Mouse (Mus musculus): ENCODE measurements at regions not wholly inside any gene's neighbourhood (a gene's known extent, or its start where the extent isn't known, plus 50 kb on each side); places are given as distances from the start of the nearest gene placed in this dataset.

- H3K27ac ChIP-seq (ENCODE audit: low read length): no peak overlapping the region
- no peak overlapping the region for H3K9ac ChIP-seq (ENCODE audit: low read length)
- no peaks in the 10 kb centered on the region for H3K9me3 ChIP-seq (ENCODE audit: control insufficient read depth, low read length)
- H3K36me3 ChIP-seq (ENCODE audit: control insufficient read depth, insufficient read depth, low read length): no peaks in the 10 kb centered on the region
- H3K4me2 ChIP-seq (ENCODE audit: low read depth, low read length): no peak overlapping the region
- 68% methylated on average over 10 of the region's 10 CpGs for WGBS
- no peak for ATAC-seq (ENCODE audit: low read depth)
- no peak overlapping the region for H3K4me3 ChIP-seq (ENCODE audit: low read length)
- no peaks in the 10 kb centered on the region for H3K27me3 ChIP-seq (ENCODE audit: control insufficient read depth, insufficient read depth, low read depth, low read length)
- no peaks in the 10 kb centered on the region for H3K4me1 ChIP-seq (replicated peaks; ENCODE audit: control insufficient read depth, insufficient read depth, low read length)
Observed at GRCm38 (mm10) chr2:56997500-56997899, 126.3 kb downstream of the Nr4a2 start.

GRCm38 (mm10) chr2:56992851-56993250, 131.0 kb downstream of the Nr4a2 start:
- no peaks in the 10 kb centered on the region for H3K36me3 ChIP-seq (ENCODE audit: control insufficient read depth, insufficient read depth, low read length)

GRCm38 (mm10) chr2:56991821-56992220, 132.0 kb downstream of the Nr4a2 start:
- no peaks in the 10 kb centered on the region for H3K4me1 ChIP-seq (replicated peaks; ENCODE audit: control insufficient read depth, insufficient read depth, low read length)
- H3K27me3 ChIP-seq (ENCODE audit: control insufficient read depth, insufficient read depth, low read depth, low read length): no peaks in the 10 kb centered on the region
- no peak overlapping the region for H3K4me2 ChIP-seq (ENCODE audit: low read depth, low read length)
- no peak overlapping the region for H3K27ac ChIP-seq (ENCODE audit: low read length)
- 62% methylated on average over 3 of the region's 3 CpGs for WGBS
- no peaks in the 10 kb centered on the region for H3K9me3 ChIP-seq (ENCODE audit: control insufficient read depth, low read length)
- ATAC-seq (ENCODE audit: low read depth): no peak
- no peak overlapping the region for H3K9ac ChIP-seq (ENCODE audit: low read length)
- H3K4me3 ChIP-seq (ENCODE audit: low read length): no peak overlapping the region
- H3K36me3 ChIP-seq (ENCODE audit: control insufficient read depth, insufficient read depth, low read length): no peaks in the 10 kb centered on the region

More at GRCm38 (mm10) chr2:56992851-56993250, 131.0 kb downstream of the Nr4a2 start:
- ATAC-seq (ENCODE audit: low read depth): no peak
- no peak overlapping the region for H3K9ac ChIP-seq (ENCODE audit: low read length)
- H3K4me3 ChIP-seq (ENCODE audit: low read length): no peak overlapping the region
- no peak overlapping the region for H3K27ac ChIP-seq (ENCODE audit: low read length)
- 62% methylated on average over 5 of the region's 5 CpGs for WGBS
- no peak overlapping the region for H3K4me2 ChIP-seq (ENCODE audit: low read depth, low read length)
- H3K9me3 ChIP-seq (ENCODE audit: control insufficient read depth, low read length): no peaks in the 10 kb centered on the region
- no peaks in the 10 kb centered on the region for H3K4me1 ChIP-seq (replicated peaks; ENCODE audit: control insufficient read depth, insufficient read depth, low read length)
- no peaks in the 10 kb centered on the region for H3K27me3 ChIP-seq (ENCODE audit: control insufficient read depth, insufficient read depth, low read depth, low read length)

GRCm38 (mm10) chr2:56990768-56991167, 133.0 kb downstream of the Nr4a2 start:
- H3K4me2 ChIP-seq (ENCODE audit: low read depth, low read length): no peak overlapping the region
- no peaks in the 10 kb centered on the region for H3K27me3 ChIP-seq (ENCODE audit: control insufficient read depth, insufficient read depth, low read depth, low read length)
- H3K4me3 ChIP-seq (ENCODE audit: low read length): no peak overlapping the region
- WGBS: 51% methylated on average over 9 of the region's 9 CpGs
- no peak for ATAC-seq (ENCODE audit: low read depth)
- no peaks in the 10 kb centered on the region for H3K4me1 ChIP-seq (replicated peaks; ENCODE audit: control insufficient read depth, insufficient read depth, low read length)
- H3K27ac ChIP-seq (ENCODE audit: low read length): no peak overlapping the region
- no peaks in the 10 kb centered on the region for H3K36me3 ChIP-seq (ENCODE audit: control insufficient read depth, insufficient read depth, low read length)
- no peaks in the 10 kb centered on the region for H3K9me3 ChIP-seq (ENCODE audit: control insufficient read depth, low read length)
- no peak overlapping the region for H3K9ac ChIP-seq (ENCODE audit: low read length)

GRCm38 (mm10) chr2:56983167-56983566, 140.6 kb downstream of the Nr4a2 start:
- Histone ChIP-seq H3K4me1 (replicated peaks; ENCODE audit: control insufficient read depth, insufficient read depth, low read length) (0 out of 2 replicates have a peak, but pooled peaks cover 3% of the 10 kb centered on the region), H3K27me3 (ENCODE audit: control insufficient read depth, insufficient read depth, low read depth, low read length) (no peaks in the 10 kb centered on the region), H3K9ac (ENCODE audit: low read length) (no peak overlapping the region), H3K4me3 (ENCODE audit: low read length) (no peak overlapping the region), H3K36me3 (ENCODE audit: control insufficient read depth, insufficient read depth, low read length) (no peaks in the 10 kb centered on the region), H3K4me2 (ENCODE audit: low read depth, low read length) (no peak overlapping the region), H3K9me3 (ENCODE audit: control insufficient read depth, low read length) (no peaks in the 10 kb centered on the region), H3K27ac (ENCODE audit: low read length) (peak overlapping the region; percentile 55; the same call in 1 of the 2 replicates)
- WGBS: 46% methylated on average over 4 of the region's 4 CpGs
- ATAC-seq (ENCODE audit: low read depth): peak; percentile 94

- Histone ChIP-seq H3K27ac (ENCODE audit: low read length) (no peak overlapping the region), H3K4me1 (replicated peaks; ENCODE audit: control insufficient read depth, insufficient read depth, low read length) (0 out of 2 replicates have a peak, but pooled peaks cover 3% of the 10 kb centered on the region), H3K27me3 (ENCODE audit: control insufficient read depth, insufficient read depth, low read depth, low read length) (no peaks in the 10 kb centered on the region), H3K9ac (ENCODE audit: low read length) (no peak overlapping the region), H3K9me3 (ENCODE audit: control insufficient read depth, low read length) (no peaks in the 10 kb centered on the region), H3K4me3 (ENCODE audit: low read length) (no peak overlapping the region), H3K4me2 (ENCODE audit: low read depth, low read length) (no peak overlapping the region), H3K36me3 (ENCODE audit: control insufficient read depth, insufficient read depth, low read length) (no peaks in the 10 kb centered on the region)
- no peak for ATAC-seq (ENCODE audit: low read depth)
Observed at GRCm38 (mm10) chr2:56980601-56981000, 143.2 kb downstream of the Nr4a2 start.

- no peak overlapping the region for H3K9ac ChIP-seq (ENCODE audit: low read length)
- no peak overlapping the region for H3K4me3 ChIP-seq (ENCODE audit: low read length)
- H3K4me1 ChIP-seq (replicated peaks; ENCODE audit: control insufficient read depth, insufficient read depth, low read length): no peaks in the 10 kb centered on the region
- no peaks in the 10 kb centered on the region for H3K36me3 ChIP-seq (ENCODE audit: control insufficient read depth, insufficient read depth, low read length)
- 93% methylated on average over 1 of the region's 1 CpGs for WGBS
- no peaks in the 10 kb centered on the region for H3K27me3 ChIP-seq (ENCODE audit: control insufficient read depth, insufficient read depth, low read depth, low read length)
- ATAC-seq (ENCODE audit: low read depth): no peak
- H3K9me3 ChIP-seq (ENCODE audit: control insufficient read depth, low read length): no peaks in the 10 kb centered on the region
- no peak overlapping the region for H3K4me2 ChIP-seq (ENCODE audit: low read depth, low read length)
- no peak overlapping the region for H3K27ac ChIP-seq (ENCODE audit: low read length)
Observed at GRCm38 (mm10) chr2:56975680-56976079, 148.1 kb downstream of the Nr4a2 start.

- Histone ChIP-seq H3K36me3 (ENCODE audit: control insufficient read depth, insufficient read depth, low read length) (no peaks in the 10 kb centered on the region), H3K27me3 (ENCODE audit: control insufficient read depth, insufficient read depth, low read depth, low read length) (no peaks in the 10 kb centered on the region), H3K4me1 (replicated peaks; ENCODE audit: control insufficient read depth, insufficient read depth, low read length) (no peaks in the 10 kb centered on the region), H3K4me3 (ENCODE audit: low read length) (no peak overlapping the region), H3K9ac (ENCODE audit: low read length) (no peak overlapping the region), H3K4me2 (ENCODE audit: low read depth, low read length) (no peak overlapping the region), H3K27ac (ENCODE audit: low read length) (no peak overlapping the region), H3K9me3 (ENCODE audit: control insufficient read depth, low read length) (no peaks in the 10 kb centered on the region)
- no peak for ATAC-seq (ENCODE audit: low read depth)
- WGBS: 79% methylated on average over 3 of the region's 3 CpGs
Observed at GRCm38 (mm10) chr2:56963937-56964695, 159.7 kb downstream of the Nr4a2 start.

- Histone ChIP-seq H3K9me3 (ENCODE audit: control insufficient read depth, low read length) (no peaks in the 10 kb centered on the region), H3K36me3 (ENCODE audit: control insufficient read depth, insufficient read depth, low read length) (no peaks in the 10 kb centered on the region), H3K4me1 (replicated peaks; ENCODE audit: control insufficient read depth, insufficient read depth, low read length) (no peaks in the 10 kb centered on the region), H3K27ac (ENCODE audit: low read length) (no peak overlapping the region), H3K27me3 (ENCODE audit: control insufficient read depth, insufficient read depth, low read depth, low read length) (no peaks in the 10 kb centered on the region), H3K9ac (ENCODE audit: low read length) (no peak overlapping the region), H3K4me2 (ENCODE audit: low read depth, low read length) (no peak overlapping the region), H3K4me3 (ENCODE audit: low read length) (no peak overlapping the region)
- ATAC-seq (ENCODE audit: low read depth): no peak
- WGBS: 77% methylated on average over 4 of the region's 4 CpGs
Observed at GRCm38 (mm10) chr2:56959695-56960094, 164.1 kb downstream of the Nr4a2 start.

Data from lung, embryonic 16.5 days (tissue).